Mouse (Mus musculus) heart, adult 2 months (tissue): ENCODE data around the gene Acox2.

ENCODE experiments used
- CTCF ChIP-seq: fragments of 200-600 bp; IDR thresholded peaks from 2 replicates; pipeline ENCODE4 v1.8.1; 2022; ENCODE audit warnings: antibody characterized with exemption, mild to moderate bottlenecking, moderate library complexity
- EP300 ChIP-seq: fragments of 200-500 bp; IDR thresholded peaks from 2 replicates; pipeline ENCODE4 v1.6.1; 2011; ENCODE audit warnings: low read depth, low read length, control low read depth; ENCODE audit not compliant: insufficient read depth
- POLR2A ChIP-seq: fragments of 200-500 bp; IDR thresholded peaks from 2 replicates; pipeline ENCODE4 v1.6.1; 2011; ENCODE audit warnings: mild to moderate bottlenecking, low read depth, low read length, control low read depth; ENCODE audit not compliant: insufficient read depth

DNA sequence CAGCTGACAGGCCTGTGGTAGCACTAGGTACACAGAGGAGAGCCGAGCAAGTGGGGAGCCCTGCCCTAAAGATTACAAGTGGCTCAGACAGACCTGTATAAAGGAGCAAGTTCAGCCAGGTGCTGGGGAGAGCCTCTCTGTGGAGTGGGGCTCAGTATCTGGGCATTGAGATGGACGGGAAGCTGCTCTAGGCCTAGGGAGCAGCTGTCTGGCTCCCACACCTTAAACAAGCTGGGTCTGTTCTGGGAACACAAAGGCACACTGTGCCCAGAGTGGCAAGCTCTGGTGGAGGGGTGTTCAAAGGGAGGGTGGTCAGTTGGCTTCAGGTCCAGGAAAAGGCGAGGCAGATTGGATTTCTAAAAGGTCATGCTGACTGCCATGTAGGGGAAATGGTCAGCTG is 45.9 kb upstream of the Acox2 start:
- no peak for TF ChIP-seq POLR2A
- no peak for TF ChIP-seq CTCF
- TF ChIP-seq EP300: no peak
